Mouse (Mus musculus) cerebellum, adult 9-11 months (tissue): ENCODE data around the gene Cldn6.

Source experiments
- DNase-seq: peaks from one replicate; pipeline ENCODE4 v3.0.0; 2022

Cldn6 gene

DNA sequence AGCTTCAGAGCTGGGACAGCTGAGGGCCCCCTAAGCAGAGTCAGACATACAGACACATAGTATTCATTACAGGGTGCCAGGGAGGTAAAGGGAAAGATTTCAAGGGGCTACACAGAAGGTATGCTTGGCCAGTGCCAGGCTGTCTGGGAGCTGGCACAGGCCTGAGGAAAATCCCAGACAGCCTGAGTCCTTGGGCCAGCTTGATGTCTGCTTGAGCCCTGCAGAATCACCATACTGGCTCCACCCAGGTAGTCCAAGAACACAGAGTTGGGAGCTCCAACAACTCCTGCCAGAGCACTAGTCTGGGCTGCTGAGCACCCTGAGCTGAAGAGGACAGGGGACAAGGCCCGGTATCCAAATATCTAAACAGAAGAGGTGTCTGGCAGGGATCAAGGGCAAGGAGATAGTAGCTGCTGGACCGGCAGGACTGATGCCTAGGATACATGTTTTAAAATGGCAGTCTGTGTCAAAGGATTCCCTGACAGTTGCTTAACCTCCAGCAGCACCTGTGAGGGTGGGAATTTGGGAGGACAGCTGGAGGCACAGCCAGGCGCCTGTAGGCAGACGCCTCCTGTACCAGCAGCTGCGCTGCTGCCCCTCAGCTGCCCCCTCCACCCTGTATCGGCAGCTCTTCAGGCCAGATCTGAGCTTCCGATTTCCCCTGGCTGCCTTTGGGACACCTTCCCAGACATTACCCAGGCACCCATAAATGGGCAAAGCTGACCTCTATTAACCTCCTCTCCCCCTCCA lies 43.5 kb downstream of the Cldn6 start, which contains the start of gene 1520401A03Rik:
TSS of gene 1520401A03Rik (minus strand) at position 408 of the 750 bp plus-strand sequence.
- DNase-seq, result no peak

DNA sequence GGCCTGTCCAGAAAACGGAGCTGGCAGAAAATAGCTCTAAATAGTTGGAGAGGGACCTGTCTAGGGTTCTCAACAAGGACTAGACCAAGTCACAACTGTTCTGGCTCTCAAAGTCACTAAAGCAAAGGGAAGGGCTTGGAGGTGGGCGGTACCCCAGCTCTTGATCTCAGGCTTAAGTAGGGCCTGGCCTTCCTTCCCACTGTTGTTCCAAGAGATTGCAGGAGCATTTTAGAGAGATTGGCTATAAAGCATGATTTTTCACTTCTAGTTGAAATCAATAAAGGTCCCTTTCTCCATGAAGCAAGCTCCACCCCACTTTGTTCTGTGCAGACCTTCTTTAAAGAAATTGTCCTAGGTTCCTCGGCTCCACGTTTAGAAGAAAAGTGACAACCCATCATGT lies 46.4 kb downstream of the Cldn6 start:
- no peak for DNase-seq

DNA sequence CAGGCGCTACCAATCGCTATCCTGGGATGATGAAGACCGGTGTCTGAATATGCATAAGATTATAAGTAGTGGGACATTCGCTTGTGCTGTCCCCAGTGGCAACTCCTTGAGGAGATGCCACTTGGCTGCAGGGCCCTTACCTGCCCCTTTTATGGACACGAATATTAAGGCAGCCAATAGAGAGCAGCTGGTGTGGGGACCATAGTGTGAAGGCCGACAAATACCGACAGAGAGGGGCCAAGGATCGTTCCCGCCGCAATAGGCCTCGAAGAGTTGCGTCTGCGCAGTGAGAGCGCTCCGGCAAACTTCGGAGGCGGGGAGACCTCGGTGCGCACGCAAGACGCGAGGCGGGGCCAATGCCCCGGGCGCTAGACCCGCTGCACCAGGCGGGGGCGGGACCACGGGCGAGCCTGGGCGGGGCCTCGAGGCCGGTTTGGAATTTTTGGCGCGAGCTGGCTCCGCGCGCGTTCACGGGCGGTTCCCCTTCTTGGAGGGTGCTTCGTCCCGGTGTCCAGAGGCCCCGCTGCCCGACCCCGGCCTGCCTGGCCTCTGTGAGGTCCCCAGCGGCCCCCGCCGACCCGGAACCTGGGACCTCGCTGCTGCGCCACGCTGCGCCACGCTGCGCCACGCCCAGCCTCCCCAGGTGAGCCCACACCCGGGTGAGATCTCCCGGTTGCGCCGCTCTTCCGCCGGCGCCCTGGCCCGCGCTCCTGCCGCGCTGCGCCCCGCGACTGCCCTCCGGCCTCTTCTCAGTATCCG lies 47.1 kb downstream of the Cldn6 start, which contains the start of gene Pkmyt1:
TSS of gene Pkmyt1 (plus strand) at position 338 of the 759 bp plus-strand sequence.
- peak; percentile 96 for DNase-seq

DNA sequence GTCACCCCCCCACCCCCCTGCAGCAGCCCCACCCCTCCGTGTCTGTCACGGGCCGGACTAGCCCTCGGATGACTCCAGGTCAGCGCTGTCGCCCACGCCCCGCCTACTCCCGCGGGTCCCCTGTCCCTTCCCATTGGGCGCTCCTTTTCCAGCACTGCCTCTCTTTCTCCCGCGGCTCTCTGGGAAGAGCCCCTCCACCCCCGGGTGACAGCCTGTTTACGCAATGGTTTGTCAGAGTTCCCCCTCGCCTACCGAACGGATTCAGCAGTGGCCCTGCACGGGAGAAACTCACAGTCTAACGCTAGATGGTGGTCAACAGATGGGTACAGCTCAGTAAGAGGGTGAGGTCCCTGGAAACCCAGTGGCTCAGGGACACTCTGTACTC lies 47.7 kb downstream of the Cldn6 start:
- peak; percentile 88 for DNase-seq

DNA sequence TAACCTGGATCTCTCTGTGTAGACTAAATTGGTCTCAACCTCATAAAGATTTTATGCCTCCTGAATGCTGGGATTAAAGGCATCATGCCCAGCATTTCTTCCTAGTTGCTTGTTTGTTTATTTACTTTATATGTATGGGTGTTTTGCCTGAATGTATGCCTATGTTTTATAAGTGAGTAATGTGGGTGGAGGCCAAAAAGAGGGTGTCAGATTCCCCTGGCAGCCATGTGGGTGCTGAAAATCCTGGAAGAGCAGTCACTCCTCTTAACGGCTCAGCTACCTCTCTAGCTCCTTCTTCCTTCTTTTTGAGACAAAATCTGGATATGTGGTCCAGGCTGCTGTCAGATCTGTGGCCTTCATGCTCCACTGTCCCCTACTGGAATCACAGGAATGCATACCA lies 51.4 kb downstream of the Cldn6 start:
- no peak for DNase-seq
